Mouse (Mus musculus) megakaryocyte-erythroid progenitor cell, adult 5-6 weeks (primary cell): ENCODE data around the gene Cox19. TPM values are rescaled to one million over a fixed set of nuclear protein-coding genes. Genes with fewer than 3 reads are reported as not detected.
A peak's percentile ranks its signal among the peaks of the same experiment; 100 is the strongest.
"Not testable (repeated sequence)": the region's sequence is repeated elsewhere in the genome, so short reads cannot be mapped to it uniquely, and the experiment has no call there.

ENCODE experiments used
- ATAC-seq: replicated peaks from 2 replicates; pipeline ENCODE4 v1.8.0; 2016; ENCODE audit warnings: mild to moderate bottlenecking, inconsistent platforms; ENCODE audit not compliant: severe bottlenecking, poor library complexity, low FRiP score, low TSS enrichment
- total RNA-seq, 2 experiments: library from RNA; stranded (forward) in 1 of 2; stranded (reverse) in 1 of 2; fragments of 200-1000, 215-1000 nt in 1 of 2; fragments of >200 nt in 1 of 2; fragmentation: Nextera tagmentation in 1 of 2; gene quantifications; 2 replicates each; pipeline ENCODE4 v1.2.3; 2014 to 2017

Cox19 gene
- total RNA-seq, 2 experiments from 2014 or later: 27.4 to 40.4 TPM

GRCm38 (mm10) chr5:139335634-139336033, 15.6 kb downstream of the Cox19 start:
- ATAC-seq: no peak

DNA sequence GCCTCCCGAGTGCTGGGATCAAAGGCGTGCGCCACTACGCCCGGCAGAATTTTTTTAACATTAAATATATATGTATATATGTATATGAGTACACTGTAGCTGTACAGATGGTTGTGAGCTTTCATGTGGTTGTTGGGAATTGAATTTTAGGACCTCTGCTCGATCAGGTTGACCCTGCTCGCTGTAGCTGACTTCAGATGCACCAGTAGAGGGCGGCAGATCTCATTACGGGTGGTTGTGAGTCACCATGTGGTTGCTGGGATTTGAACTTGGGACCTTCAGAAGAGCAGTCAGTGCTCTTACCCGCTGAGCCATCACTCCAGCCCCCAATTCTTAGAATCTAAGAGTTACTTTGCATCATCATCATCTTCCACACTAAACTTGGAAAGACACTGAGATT, 16.8 kb downstream of the Cox19 start:
- not testable (repeated sequence) for ATAC-seq

DNA sequence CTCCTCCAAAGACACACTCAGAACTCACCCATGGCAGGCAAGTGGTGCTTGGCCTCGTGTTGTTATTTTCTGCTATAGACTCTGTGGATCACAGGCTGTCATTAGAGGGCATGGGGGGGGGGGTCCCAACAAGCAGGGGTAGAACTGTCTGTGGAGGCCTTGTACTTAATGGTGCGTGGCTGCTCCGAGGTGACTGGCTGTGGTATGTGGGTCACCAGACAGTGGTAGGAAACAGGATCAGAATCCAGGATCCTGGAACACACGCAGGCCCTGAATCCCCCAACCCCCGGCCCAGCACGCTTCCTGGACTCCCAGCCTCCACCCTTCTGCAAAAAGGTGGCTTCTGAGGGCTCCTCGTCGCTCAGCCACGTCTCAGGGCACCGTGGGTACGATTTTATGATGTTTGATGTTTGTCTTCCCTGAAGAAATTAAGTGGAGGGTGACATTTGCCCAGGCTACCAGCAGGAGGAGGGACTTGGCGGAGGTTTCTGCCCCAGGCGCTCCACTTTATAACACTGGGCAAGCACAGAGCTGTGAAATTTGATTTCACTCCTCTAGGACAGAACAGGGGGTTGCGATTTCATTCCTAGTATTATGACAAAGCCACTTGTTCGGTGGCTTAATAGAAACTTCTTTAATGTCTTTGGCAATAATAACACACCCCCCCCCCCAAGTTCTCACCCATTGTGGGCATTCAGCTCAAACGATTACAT, 17.8 kb downstream of the Cox19 start:
- no peak for ATAC-seq

DNA sequence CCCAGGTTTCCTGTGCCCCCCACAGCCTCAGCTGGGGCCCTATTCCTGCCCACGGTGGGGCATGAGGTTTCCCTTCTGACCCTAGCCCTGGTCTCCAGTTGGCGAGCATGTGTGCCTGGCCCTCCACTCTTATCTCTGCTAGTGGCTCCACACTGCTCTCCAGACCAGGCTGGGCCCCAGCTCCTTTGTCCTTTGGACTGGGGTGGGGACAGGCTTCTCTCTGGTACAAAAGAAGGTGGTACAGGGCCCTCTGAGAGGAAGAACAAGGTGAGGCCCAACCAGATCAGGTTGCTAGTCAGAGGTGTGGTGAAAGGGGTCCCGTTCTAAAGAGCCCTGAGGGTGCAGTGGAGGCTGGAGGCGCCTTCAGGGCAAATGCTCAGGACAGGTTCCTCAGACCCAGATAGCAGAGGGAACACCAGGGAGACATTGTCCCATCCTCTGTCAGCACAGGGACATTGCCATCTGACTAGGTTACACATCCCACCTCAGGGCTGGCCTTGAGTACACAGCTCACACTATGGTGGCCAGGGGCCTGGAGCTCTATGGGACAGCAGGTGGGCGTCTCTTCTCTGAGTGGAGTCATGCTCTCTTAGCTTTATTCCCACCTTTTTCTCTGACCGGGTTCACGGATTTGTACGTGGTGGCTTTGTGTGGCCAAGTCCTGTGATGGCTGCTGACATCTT, 18.5 kb downstream of the Cox19 start:
- 0 out of 2 replicates have a peak, but pooled peaks have one; percentile 6 for ATAC-seq

DNA sequence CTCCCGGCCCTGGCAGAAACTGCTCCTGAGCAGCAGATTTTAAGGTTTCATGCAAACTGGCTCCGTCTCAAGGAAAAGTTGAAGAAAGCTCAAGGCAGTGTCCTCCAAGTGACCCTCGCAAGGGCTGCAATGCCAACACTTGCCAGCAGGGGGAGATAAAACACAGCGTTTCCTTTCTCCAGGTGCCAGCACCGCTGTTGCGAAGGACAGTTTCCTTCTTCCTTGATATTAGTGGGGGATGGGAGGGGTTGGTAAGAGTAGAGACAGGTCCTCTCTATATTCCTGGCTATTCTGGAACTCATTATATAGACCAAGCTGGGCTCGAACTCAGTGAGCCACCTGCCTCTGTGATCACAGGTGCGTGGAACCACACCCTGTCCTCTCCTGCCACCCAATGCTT, 19.5 kb downstream of the Cox19 start:
- peak; percentile 51; the same call in 1 of the 2 replicates for ATAC-seq

GRCm38 (mm10) chr5:139330766-139331165, 20.5 kb downstream of the Cox19 start:
- no peak for ATAC-seq

DNA sequence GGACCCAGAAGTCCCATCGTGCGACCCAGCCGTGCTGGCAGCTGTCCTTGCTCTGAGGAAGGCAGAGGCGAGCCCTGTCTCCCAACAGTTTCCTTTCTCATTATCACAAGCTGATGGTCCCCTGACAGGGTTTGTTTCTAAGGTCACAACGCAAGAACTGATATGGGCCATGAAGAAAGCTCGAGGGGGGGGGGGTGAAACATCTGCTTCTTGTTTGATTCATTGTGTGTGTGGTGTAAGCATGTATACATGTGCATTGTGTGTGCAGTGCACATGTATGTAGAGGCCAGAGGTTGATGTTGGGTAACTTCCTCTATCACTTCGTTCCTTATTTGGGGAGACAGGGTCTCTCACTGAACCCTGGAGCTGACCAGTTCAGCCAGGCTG, 23.6 kb downstream of the Cox19 start:
- ATAC-seq: no peak

DNA sequence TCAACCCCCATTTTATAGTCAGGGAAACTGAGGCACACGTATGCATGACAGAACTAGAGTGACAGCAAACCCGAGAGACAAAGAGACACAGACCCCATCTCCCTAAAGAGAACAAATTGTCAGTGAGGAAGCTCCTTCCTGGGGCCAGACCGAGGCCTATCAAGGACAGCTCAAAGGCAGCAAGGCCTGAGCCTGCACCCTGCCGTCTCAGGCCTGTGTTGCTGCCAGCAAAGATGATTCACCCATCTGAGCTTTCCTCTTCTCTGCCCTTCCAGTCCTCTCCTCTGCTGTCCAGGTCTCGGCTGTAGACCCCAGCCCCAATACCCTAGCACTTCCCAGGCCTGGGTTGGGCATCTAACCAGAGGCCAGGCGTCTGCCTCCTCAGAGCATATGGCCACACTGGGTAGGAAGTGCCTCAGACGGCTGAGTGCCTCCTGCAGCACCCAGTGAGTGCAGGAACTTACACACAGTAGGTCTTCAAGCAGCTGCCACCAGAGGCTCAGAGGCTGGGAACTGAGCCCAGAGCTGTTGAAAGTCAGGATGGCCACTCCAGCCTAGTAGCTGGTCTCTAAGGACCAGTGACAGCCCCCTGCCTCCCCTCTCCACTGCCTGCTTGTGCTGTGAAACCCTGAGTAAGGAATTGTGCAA, 24.1 kb downstream of the Cox19 start:
- no peak for ATAC-seq

DNA sequence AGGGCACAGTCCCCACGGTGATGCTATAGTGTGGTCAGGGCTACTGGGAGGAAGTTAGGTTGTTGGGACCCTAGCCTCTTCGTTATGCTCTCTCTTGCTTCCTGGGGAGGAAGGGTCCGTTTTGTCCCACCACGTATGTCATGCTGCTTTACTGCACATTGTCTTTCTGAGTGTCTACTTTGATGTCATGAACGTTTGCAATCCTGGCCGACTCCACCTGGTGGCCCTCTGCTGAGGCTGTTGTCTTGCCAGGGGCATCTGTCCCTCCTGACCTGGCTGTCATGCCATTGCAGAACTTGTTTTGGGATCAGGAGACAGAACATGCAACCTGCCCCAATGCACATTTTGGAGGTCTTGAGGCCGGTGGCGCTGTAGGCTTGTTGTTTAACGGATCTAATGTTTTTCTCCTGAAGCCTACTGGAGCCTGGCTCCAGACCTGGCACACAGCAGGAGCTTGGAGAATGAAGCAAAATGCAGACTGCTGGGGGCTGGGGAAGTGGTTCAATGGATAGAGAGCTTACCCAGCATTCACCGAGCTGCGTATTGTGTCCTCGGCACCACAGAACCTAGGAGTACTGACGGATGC, 25.0 kb downstream of the Cox19 start:
- no peak for ATAC-seq

DNA sequence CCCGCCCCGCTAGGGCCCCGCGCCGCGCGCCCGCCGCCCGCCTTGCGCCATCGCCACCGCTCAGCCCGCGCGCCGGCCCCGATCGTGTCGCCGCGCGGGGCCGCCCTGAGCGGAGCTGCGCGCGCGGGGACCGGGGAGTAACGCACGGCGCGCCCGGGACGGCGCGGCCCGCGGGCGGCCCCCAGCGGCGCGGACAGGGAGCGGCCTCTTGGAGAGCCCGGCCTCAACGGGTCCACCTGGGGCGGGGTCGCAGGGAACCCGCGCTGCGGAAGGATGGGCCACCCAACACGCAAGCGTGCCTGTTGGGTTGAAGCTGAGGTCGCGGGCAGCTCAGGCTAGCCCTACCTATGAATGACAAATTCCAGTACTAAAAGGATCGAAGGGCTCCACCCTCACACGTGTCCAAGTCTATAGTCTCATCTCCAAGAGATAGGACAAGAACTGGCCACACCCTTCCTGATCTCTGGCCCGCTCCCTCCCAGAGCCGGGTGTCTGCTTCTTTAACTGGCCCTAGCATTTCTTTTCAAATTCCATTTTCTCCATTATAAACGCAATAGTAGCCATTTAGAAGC, 25.7 kb downstream of the Cox19 start, which contains the start of gene Adap1:
Gene Adap1, minus strand, starts transcription at position 228 of the 572 bp plus-strand sequence.
- ATAC-seq: peak; percentile 72

- no peak for ATAC-seq
Observed at GRCm38 (mm10) chr5:139324691-139325394, 26.4 kb downstream of the Cox19 start.

DNA sequence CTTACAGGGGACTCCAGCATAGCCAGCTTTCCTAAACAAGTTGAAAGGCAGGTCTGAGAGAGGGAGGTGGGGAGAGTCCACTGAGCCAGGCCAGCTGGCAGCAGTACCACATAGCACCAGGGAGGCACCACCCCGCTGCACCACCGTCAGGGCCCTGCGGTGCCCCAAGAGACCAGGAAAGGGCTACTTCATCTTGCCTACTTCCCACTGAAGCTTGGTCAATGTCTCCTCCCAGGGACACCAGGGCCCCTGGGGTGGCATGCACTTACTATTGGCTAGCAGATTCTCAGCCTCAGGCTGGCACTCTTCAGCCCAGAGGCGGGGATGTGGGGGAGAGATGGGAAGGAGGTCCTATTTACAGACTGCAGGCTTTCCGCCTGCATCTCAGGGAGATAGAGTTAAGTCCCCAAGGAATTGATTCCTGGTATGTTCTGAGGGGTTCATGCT, 27.1 kb downstream of the Cox19 start:
- peak; percentile 47; the same call in 1 of the 2 replicates for ATAC-seq

DNA sequence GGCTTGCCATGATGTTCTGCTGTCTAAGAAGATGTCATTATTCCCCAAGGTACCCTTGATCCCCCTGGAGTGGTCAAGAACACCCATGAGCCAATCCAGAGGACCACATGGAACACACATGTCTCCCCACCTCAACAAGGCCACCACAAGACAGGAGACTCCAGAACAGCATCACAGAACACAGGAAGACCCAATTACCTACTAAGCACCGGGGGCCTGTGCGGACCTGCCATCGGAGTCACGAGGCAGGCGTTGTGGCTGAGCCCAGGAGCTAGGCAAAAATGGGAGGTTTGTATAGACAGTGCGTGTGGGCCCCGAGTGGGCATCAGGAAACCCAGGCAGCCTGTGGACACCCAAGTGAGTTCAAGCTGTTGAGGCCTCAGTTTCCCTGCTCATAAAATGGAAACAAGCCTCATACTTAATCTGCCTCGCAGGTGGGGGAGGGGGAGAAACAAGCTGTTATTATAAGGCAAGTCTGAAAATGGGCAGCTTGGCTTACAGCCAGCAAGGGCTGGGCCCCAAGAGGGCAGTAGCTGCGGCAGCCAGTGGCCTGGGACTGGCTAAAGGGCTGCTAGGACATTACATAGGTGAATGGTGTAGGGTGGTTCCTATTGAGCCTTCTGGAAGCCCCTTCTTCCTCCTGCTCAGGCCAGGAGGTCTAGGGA, 27.8 kb downstream of the Cox19 start:
- no peak for ATAC-seq

GRCm38 (mm10) chr5:139321331-139321730, 29.9 kb downstream of the Cox19 start:
- no peak for ATAC-seq

DNA sequence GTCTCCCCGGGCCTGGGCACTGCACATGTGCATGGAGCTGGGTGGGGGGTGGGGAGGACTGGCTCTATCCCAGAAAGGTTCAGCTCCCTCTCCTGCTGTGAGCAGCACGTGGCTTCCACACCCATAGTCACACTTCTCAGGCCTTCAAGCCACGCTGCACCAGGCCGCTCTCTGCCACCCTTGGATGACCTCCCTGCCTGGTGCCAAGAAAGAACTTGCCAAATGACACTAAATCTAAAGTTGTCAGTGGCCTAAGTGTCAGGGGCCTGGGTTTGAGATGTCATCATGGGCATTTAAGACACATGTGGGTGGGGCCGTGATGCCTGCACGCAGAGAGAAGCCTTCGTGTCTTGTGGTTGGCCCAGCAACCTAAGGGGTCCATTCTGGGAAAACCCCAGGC, 30.8 kb downstream of the Cox19 start:
- no peak for ATAC-seq

GRCm38 (mm10) chr5:139317751-139318504, 33.3 kb downstream of the Cox19 start:
- no peak for ATAC-seq

- no peak for ATAC-seq
Observed at GRCm38 (mm10) chr5:139316982-139317675, 34.1 kb downstream of the Cox19 start.
